Mouse (Mus musculus) adrenal gland, adult 2 months (tissue): ENCODE data around the gene Kcng4. TPM values are rescaled to one million over a fixed set of nuclear protein-coding genes. Genes with fewer than 3 reads are reported as not detected.

Experiments
- DNase-seq: peaks from one replicate; pipeline ENCODE4 v3.0.0; 2021
- polyA plus RNA-seq: library from polyadenylated mRNA; depleted of rRNA; stranded (reverse); fragments of >200 nt; gene quantifications from 2 replicates; pipeline ENCODE4 v1.2.3, GENCODE M21; 2012; rRNA removed
- total RNA-seq, 2 experiments: library from RNA; stranded (reverse); gene quantifications; 2 replicates each; pipeline ENCODE4 v1.2.3; 2021

Kcng4 gene
- total and polyA plus RNA-seq, 3 experiments: 0.45 to 1.2 (median 0.66) TPM

DNA sequence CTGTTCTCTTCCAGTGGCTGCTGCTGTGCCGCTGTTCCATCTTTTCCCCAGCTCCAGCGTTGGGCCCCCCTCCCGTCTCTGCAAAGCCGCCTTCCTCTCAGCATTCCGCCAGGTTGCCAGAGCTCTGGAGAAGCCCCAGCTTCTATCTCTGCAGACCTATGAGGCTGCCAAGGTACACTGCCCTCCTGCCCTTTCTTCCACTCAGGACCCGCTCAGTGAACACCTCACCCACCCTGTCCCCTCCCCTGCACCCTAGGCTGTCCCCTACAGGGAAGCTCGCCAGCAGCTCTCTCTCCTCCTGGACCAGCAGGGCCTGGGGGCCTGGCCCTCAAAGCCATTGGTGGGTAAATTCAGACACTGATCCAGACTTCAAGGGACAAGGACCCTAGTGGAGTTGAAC is 19.1 kb downstream of the Kcng4 start:
- no peak for DNase-seq

DNA sequence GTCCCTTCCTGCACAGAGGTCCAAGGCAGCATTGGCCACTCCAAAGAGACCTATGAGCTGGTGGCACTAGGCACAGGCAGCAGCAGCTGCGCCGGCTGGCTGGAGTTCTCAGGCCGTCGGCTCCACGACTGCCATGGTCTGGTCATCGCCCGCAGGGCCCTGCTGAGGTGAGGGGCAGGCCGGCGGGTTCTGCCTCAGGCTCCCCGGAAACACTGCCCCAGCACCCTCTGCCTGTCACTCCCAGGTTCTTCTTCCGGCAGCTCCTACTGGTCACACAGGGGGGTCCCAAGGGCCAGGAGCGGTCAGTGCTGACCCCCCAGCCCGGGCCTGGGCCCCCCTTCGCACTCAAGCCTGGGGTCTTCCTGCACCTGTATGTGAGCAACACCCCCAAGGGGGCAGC is 20.4 kb downstream of the Kcng4 start:
- no peak for DNase-seq

GRCm38 (mm10) chr8:119612471-119612870 is 23.0 kb downstream of the Kcng4 start, which contains the start of gene Adad2:
Gene Adad2 (plus strand): TSS chr8:119612747.
- DNase-seq: no peak

GRCm38 (mm10) chr8:119606224-119606623 is 29.3 kb downstream of the Kcng4 start:
- no peak for DNase-seq

GRCm38 (mm10) chr8:119604996-119605395 is 30.5 kb downstream of the Kcng4 start, which contains the start of gene Taf1c:
Gene Taf1c (minus strand): TSS chr8:119605222.
- peak; percentile 92 for DNase-seq

- no peak for DNase-seq
Measured at GRCm38 (mm10) chr8:119604398-119604803, 31.1 kb downstream of the Kcng4 start.

- peak; percentile 46 for DNase-seq
Measured at GRCm38 (mm10) chr8:119603771-119604170, 31.7 kb downstream of the Kcng4 start.

GRCm38 (mm10) chr8:119591456-119591855 is 44.0 kb downstream of the Kcng4 start:
- DNase-seq: no peak

DNA sequence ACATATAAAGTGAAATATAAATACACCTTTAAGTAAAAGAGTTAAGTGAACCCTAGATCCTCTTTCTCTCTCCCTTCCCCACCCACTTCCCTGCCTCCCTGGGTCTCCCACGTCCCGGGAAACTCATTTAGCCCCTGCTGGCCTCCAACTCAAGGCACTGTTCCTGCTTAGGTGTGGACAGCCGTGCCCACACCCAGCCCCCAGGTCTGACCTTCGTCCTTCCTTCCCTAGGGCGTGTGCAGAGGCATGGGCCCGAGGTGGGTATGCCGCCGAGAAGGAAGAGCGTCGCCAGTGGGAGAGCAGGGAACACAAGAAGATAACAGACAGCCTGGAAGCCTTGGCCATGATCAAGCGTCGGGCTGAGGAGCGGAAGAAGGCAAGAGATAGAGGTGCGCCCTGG is 45.1 kb downstream of the Kcng4 start:
- DNase-seq: no peak

DNA sequence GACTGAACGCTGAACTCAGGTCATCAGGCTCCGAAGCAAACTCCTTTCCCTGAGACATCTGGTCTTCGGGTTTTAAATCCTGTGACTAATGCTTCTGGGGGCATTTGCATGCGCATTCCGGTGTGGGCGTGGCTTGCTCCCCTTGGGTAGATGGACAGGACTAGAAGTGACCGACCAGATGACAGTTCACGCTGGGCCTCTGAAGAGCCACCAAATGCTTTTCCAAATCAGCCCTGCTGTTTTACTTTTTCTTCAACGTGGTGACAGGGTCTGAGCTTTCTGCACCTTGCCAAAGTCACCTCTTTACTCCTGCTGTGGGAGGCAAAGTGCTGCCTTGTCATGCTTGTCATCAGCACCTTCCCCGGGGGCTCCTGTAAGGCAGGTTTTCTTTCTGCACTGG is 46.6 kb downstream of the Kcng4 start:
- DNase-seq: no peak

DNA sequence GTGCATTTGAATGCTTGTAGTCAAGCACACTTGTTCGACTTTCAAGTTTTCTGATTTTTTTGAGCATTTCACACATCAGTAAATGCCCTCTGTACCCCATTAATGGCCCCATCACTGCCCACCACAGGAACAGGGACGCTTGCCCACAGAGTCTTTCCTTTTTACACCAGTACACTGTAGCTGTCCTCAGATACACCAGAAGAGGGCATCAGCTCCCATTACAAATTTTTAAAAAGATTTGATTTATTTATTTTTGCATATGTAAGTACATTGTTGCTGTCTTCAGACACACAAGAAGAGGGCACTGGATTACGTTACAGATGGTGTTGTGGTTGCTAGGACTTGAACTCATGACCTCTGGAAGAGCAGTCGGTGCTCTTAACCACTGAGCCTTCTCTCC is 47.2 kb downstream of the Kcng4 start:
- DNase-seq: no peak

- no peak for DNase-seq
Measured at GRCm38 (mm10) chr8:119585901-119586300, 49.6 kb downstream of the Kcng4 start.

DNA sequence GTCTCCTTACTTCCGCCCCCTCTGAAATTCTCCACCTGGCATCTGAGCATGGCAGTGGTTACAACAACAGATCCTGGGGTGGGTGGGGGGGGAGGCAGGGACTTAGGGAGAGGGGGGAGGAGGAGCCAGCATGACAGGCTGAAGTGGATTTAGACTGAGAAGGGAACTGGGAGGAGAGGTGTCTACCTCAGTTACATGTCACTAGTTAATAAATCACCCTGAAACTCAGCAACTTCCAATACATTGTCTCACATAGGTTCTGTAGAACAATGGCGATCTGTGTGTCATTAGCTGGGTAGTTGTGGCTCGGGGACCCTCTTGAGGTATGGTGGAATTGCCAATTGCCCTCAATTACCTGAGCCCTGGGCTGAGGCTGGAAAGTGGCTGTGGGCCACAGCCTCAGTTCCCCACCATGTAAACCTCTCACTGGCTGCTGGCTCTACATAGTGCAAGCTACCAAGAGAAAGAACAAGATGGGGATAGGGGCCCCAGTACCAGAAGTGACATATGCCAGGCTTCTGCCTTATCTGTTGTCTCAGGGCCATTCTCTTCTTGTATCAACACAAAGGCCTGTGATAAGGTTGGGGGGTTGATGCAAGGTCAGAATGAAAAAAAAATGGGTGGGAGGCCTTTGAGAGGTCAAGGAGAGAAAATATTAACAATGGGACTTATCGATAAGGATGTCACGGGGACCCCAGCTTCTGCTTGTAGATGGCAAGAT is 54.9 kb downstream of the Kcng4 start:
- no peak for DNase-seq

DNA sequence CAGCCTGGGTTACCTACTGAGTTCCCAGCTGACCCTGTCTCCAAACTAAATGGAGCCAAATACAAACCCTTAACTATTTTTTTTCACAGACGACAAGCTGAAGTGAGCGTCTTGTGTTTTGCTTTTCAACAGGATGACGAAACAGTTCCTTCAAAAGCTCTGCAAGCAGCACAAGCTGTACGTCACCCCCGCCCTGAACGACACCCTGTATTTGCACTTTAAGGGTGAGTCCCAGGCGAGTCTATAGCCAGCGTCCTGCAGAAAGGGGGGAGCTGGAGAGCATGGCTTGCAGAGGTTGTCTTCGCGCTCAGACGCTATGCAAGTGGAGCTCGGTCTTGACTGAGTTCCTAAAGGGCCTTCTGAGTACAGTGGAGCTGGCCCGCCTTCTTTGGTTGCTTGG is 56.4 kb downstream of the Kcng4 start:
- DNase-seq: no peak

- DNase-seq: no peak
Measured at GRCm38 (mm10) chr8:119575366-119575726, 60.1 kb downstream of the Kcng4 start.

DNA sequence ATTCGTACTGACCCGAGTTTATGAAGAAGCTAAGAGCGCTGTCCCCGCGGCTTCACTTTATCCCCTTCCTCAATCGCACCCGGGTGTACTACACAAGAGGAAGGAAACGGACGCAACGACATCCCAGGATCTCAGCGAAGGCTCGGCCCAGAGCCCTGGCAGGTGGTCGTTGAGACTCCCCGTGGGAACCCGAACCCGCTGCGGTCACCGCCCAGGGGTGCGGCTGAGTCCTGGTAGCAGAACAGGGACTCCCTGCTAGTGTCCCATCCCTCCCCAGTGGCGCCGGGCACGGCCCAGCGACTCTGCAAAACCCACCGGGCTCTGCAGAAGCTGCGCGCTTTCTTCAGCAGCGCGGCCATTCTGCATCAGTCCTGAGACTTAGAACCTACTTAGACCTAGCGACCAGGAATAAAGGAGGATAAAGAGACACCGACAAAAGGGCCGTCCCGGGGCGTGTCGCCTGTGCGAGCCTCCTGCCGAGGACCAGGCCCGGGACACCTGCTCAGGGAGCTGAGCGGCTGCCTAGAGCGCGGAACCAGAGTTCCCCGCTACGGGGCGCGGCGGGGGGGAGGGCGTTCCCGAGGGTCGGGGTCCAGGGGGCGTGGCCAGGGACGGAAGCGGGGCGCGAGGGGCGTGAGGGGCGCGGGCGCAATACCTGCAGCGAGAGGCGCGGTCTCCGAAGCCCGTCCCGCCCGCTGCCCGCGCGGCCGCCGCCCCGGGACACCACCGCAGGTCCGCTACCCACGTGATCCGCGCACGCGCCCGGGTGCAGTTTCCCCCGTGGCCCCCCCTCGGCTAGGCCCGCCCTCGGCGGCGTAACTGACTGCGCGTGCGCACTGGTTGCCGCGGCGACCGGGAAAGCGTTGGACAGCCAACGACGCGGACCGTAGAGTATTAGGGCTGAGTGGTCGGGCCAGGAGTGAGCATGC is 60.8 kb downstream of the Kcng4 start, which contains the start of the genes Hsdl1 and Dnaaf1:
TSS of gene Hsdl1 (minus strand) at position 747 of the 929 bp plus-strand sequence.
TSS of gene Dnaaf1 (plus strand) at position 799 of the 929 bp plus-strand sequence.
- peak; percentile 98 for DNase-seq

Other genes with a start within 250 kb of the Kcng4 start
- gene Mlycd, start 240.8 kb downstream of the Kcng4 start, total RNA-seq: 10 to 100 TPM; 41.8 to 69.4 TPM
- gene Mlycd, start 240.8 kb downstream of the Kcng4 start, polyA plus RNA-seq: 110 and 118 TPM in 2 replicates
- 100 to 1,000 TPM; 123 to 166 TPM for gene Osgin1, start 201.6 kb downstream of the Kcng4 start, total RNA-seq
- 266 and 274 TPM in 2 replicates for gene Osgin1, start 201.6 kb downstream of the Kcng4 start, polyA plus RNA-seq
- gene Necab2, start 189.0 kb downstream of the Kcng4 start, total RNA-seq: 1 to 10 TPM; 6.5 to 8.2 TPM
- 6.8 and 8.4 TPM in 2 replicates for gene Necab2, start 189.0 kb downstream of the Kcng4 start, polyA plus RNA-seq
- not detected for gene Slc38a8, start 134.0 kb downstream of the Kcng4 start, total RNA-seq
- gene Slc38a8, start 134.0 kb downstream of the Kcng4 start, polyA plus RNA-seq: 0.11 and 0.12 TPM in 2 replicates
- 10 to 100 TPM; 82.7 to 96.5 TPM for gene Mbtps1, start 76.9 kb downstream of the Kcng4 start, total RNA-seq
- 86.7 and 89.4 TPM in 2 replicates for gene Mbtps1, start 76.9 kb downstream of the Kcng4 start, polyA plus RNA-seq
- 10 to 100 TPM; 38.7 to 39.3 TPM for gene Hsdl1, start 60.5 kb downstream of the Kcng4 start, total RNA-seq
- 22.8 and 24.1 TPM in 2 replicates for gene Hsdl1, start 60.5 kb downstream of the Kcng4 start, polyA plus RNA-seq
- under 1 TPM in 1 of 2 experiments, not detected in 1; 0.09 TPM for gene Dnaaf1, start 60.4 kb downstream of the Kcng4 start, total RNA-seq
- gene Dnaaf1, start 60.4 kb downstream of the Kcng4 start, polyA plus RNA-seq: not detected in 2 replicates
- 10 to 100 TPM; 10.7 to 12.5 TPM for gene Taf1c, start 30.5 kb downstream of the Kcng4 start, total RNA-seq
- 41.3 and 46.2 TPM in 2 replicates for gene Taf1c, start 30.5 kb downstream of the Kcng4 start, polyA plus RNA-seq
- gene Adad2, start 22.9 kb downstream of the Kcng4 start, total RNA-seq: not detected
- not detected in 2 replicates for gene Adad2, start 22.9 kb downstream of the Kcng4 start, polyA plus RNA-seq
- gene Wfdc1, start 30.7 kb upstream of the Kcng4 start, total RNA-seq: 10 to 100 TPM; 17.0 to 21.0 TPM
- gene Wfdc1, start 30.7 kb upstream of the Kcng4 start, polyA plus RNA-seq: 41.3 and 51.7 TPM in 2 replicates
- gene Atp2c2, start 64.3 kb upstream of the Kcng4 start, total RNA-seq: under 1 TPM; 0.24 to 0.46 TPM
- not detected in 2 replicates for gene Atp2c2, start 64.3 kb upstream of the Kcng4 start, polyA plus RNA-seq
- 10 to 100 TPM in 1 of 2 experiments, 1 to 10 TPM in 1; 8.4 to 12.7 TPM for gene Tldc1, start 142.7 kb upstream of the Kcng4 start, total RNA-seq
- 13.0 and 13.2 TPM in 2 replicates for gene Tldc1, start 142.7 kb upstream of the Kcng4 start, polyA plus RNA-seq
- gene Cotl1, start 204.9 kb upstream of the Kcng4 start, total RNA-seq: 10 to 100 TPM; 45.4 to 50.4 TPM
- gene Cotl1, start 204.9 kb upstream of the Kcng4 start, polyA plus RNA-seq: 156 TPM in 2 replicates
- gene Klhl36, start 226.6 kb upstream of the Kcng4 start, total RNA-seq: 10 to 100 TPM in 1 of 2 experiments, 1 to 10 TPM in 1; 4.3 to 11.3 TPM
- gene Klhl36, start 226.6 kb upstream of the Kcng4 start, polyA plus RNA-seq: 19.8 and 25.5 TPM in 2 replicates